Mouse (Mus musculus): ENCODE measurements around the gene Myo10. TPM values are rescaled to one million over a fixed set of nuclear protein-coding genes. Genes with fewer than 3 reads are reported as not detected.

Myo10 gene
- polyA plus RNA-seq, 1 experiment from 2014 or later = 47.2 TPM

- Histone ChIP-seq H3K27me3 (ENCODE audit: low read depth, poor library complexity, severe bottlenecking) (no peaks in the 10 kb centered on the region), H3K9me3 (replicated peaks) (no peaks in the 10 kb centered on the region), H3K27ac (peak overlapping the region; percentile 54), H3K4me1 (peaks cover 84% of the 10 kb centered on the region), H3K4me3 (no peak overlapping the region), H3K36me3 (peaks cover 11% of the 10 kb centered on the region)
- DNase-seq (ENCODE audit: low spot score) = no peak
- WGBS = 90% methylated on average over 17 of the region's 17 CpGs
Observed at GRCm38 (mm10) chr15:25674099-25674931, 52.0 kb downstream of the Myo10 start.

GRCm38 (mm10) chr15:25674932-25675250 lies 52.6 kb downstream of the Myo10 start:
- WGBS = 94% methylated on average over 4 of the region's 4 CpGs
- Histone ChIP-seq H3K4me1 (peaks cover 84% of the 10 kb centered on the region), H3K36me3 (peaks cover 11% of the 10 kb centered on the region), H3K4me3 (no peak overlapping the region), H3K27ac (no peak overlapping the region), H3K27me3 (ENCODE audit: low read depth, poor library complexity, severe bottlenecking) (no peaks in the 10 kb centered on the region), H3K9me3 (replicated peaks) (no peaks in the 10 kb centered on the region)
- DNase-seq (ENCODE audit: low spot score) = no peak

GRCm38 (mm10) chr15:25675359-25675758 lies 53.0 kb downstream of the Myo10 start:
- Histone ChIP-seq H3K27ac (0 out of 2 replicates have a peak overlapping the region, but pooled peaks have one; percentile 5), H3K4me3 (no peak overlapping the region), H3K36me3 (peaks cover 11% of the 10 kb centered on the region), H3K9me3 (replicated peaks) (no peaks in the 10 kb centered on the region), H3K27me3 (ENCODE audit: low read depth, poor library complexity, severe bottlenecking) (no peaks in the 10 kb centered on the region), H3K4me1 (peaks cover 84% of the 10 kb centered on the region)
- no peak for DNase-seq (ENCODE audit: low spot score)
- 94% methylated on average over 11 of the region's 11 CpGs for WGBS

- peaks cover 85% of the 10 kb centered on the region for H3K4me1 ChIP-seq
- no peaks in the 10 kb centered on the region for H3K9me3 ChIP-seq (replicated peaks)
- H3K4me3 ChIP-seq = no peak overlapping the region
- peaks cover 11% of the 10 kb centered on the region for H3K36me3 ChIP-seq
- WGBS = 81% methylated on average over 13 of the region's 13 CpGs
- H3K27ac ChIP-seq = 0 out of 2 replicates have a peak overlapping the region, but pooled peaks have one; percentile 17
- no peak for DNase-seq (ENCODE audit: low spot score)
- no peaks in the 10 kb centered on the region for H3K27me3 ChIP-seq (ENCODE audit: low read depth, poor library complexity, severe bottlenecking)
Observed at GRCm38 (mm10) chr15:25676056-25676785, 53.9 kb downstream of the Myo10 start.

- WGBS = 71% methylated on average over 3 of the region's 3 CpGs
Observed at GRCm38 (mm10) chr15:25679081-25679480, 56.8 kb downstream of the Myo10 start.

GRCm38 (mm10) chr15:25679616-25680015 lies 57.3 kb downstream of the Myo10 start:
- H3K27ac ChIP-seq = no peak overlapping the region
- no peak for DNase-seq (ENCODE audit: low spot score)
- 71% methylated on average over 4 of the region's 4 CpGs for WGBS
- H3K9me3 ChIP-seq (replicated peaks) = no peaks in the 10 kb centered on the region
- H3K4me3 ChIP-seq = no peak overlapping the region
- peaks cover 8% of the 10 kb centered on the region for H3K36me3 ChIP-seq
- peaks cover 67% of the 10 kb centered on the region for H3K4me1 ChIP-seq
- H3K27me3 ChIP-seq (ENCODE audit: low read depth, poor library complexity, severe bottlenecking) = no peaks in the 10 kb centered on the region

More at GRCm38 (mm10) chr15:25679081-25679480, 56.8 kb downstream of the Myo10 start:
- Histone ChIP-seq H3K9me3 (replicated peaks) (no peaks in the 10 kb centered on the region), H3K4me1 (peaks cover 67% of the 10 kb centered on the region), H3K27ac (no peak overlapping the region), H3K4me3 (no peak overlapping the region), H3K36me3 (peaks cover 11% of the 10 kb centered on the region), H3K27me3 (ENCODE audit: low read depth, poor library complexity, severe bottlenecking) (no peaks in the 10 kb centered on the region)
- no peak for DNase-seq (ENCODE audit: low spot score)

- Histone ChIP-seq H3K27ac (peak overlapping the region; percentile 26; the same call in 1 of the 2 replicates), H3K9me3 (replicated peaks) (no peaks in the 10 kb centered on the region), H3K4me1 (peaks cover 66% of the 10 kb centered on the region), H3K4me3 (no peak overlapping the region), H3K27me3 (ENCODE audit: low read depth, poor library complexity, severe bottlenecking) (no peaks in the 10 kb centered on the region), H3K36me3 (peaks cover 3% of the 10 kb centered on the region)
- DNase-seq (ENCODE audit: low spot score) = no peak
- WGBS = 46% methylated on average over 10 of the region's 10 CpGs
Observed at GRCm38 (mm10) chr15:25680269-25680818, 58.0 kb downstream of the Myo10 start.

GRCm38 (mm10) chr15:25682953-25683507 lies 60.7 kb downstream of the Myo10 start:
- 0 out of 2 replicates have a peak overlapping the region, but pooled peaks have one; percentile 0 for H3K27ac ChIP-seq
- peaks cover 6% of the 10 kb centered on the region; the same call in 1 of the 2 replicates for H3K36me3 ChIP-seq
- WGBS = 64% methylated on average over 13 of the region's 13 CpGs
- H3K4me3 ChIP-seq = no peak overlapping the region
- H3K27me3 ChIP-seq (ENCODE audit: low read depth, poor library complexity, severe bottlenecking) = no peaks in the 10 kb centered on the region
- DNase-seq (ENCODE audit: low spot score) = no peak
- H3K9me3 ChIP-seq (replicated peaks) = no peaks in the 10 kb centered on the region
- H3K4me1 ChIP-seq = peaks cover 39% of the 10 kb centered on the region

GRCm38 (mm10) chr15:25685186-25685585 lies 62.9 kb downstream of the Myo10 start:
- Histone ChIP-seq H3K9me3 (replicated peaks) (no peaks in the 10 kb centered on the region), H3K27ac (no peak overlapping the region), H3K4me1 (peaks cover 32% of the 10 kb centered on the region), H3K36me3 (peaks cover 6% of the 10 kb centered on the region; the same call in 1 of the 2 replicates), H3K4me3 (no peak overlapping the region), H3K27me3 (ENCODE audit: low read depth, poor library complexity, severe bottlenecking) (no peaks in the 10 kb centered on the region)
- WGBS = 71% methylated on average over 9 of the region's 9 CpGs
- no peak for DNase-seq (ENCODE audit: low spot score)

- Histone ChIP-seq H3K36me3 (peaks cover 6% of the 10 kb centered on the region; the same call in 1 of the 2 replicates), H3K9me3 (replicated peaks) (no peaks in the 10 kb centered on the region), H3K27me3 (ENCODE audit: low read depth, poor library complexity, severe bottlenecking) (no peaks in the 10 kb centered on the region), H3K27ac (no peak overlapping the region), H3K4me1 (peaks cover 36% of the 10 kb centered on the region), H3K4me3 (no peak overlapping the region)
- DNase-seq (ENCODE audit: low spot score) = no peak
- WGBS = 69% methylated on average over 9 of the region's 9 CpGs
Observed at GRCm38 (mm10) chr15:25688424-25689283, 66.3 kb downstream of the Myo10 start.

GRCm38 (mm10) chr15:25689477-25689876 lies 67.2 kb downstream of the Myo10 start:
- WGBS = 86% methylated on average over 8 of the region's 8 CpGs
- no peak overlapping the region for H3K27ac ChIP-seq
- no peaks in the 10 kb centered on the region for H3K27me3 ChIP-seq (ENCODE audit: low read depth, poor library complexity, severe bottlenecking)
- peaks cover 15% of the 10 kb centered on the region; the same call in 1 of the 2 replicates for H3K36me3 ChIP-seq
- peaks cover 40% of the 10 kb centered on the region for H3K4me1 ChIP-seq
- no peaks in the 10 kb centered on the region for H3K9me3 ChIP-seq (replicated peaks)
- no peak overlapping the region for H3K4me3 ChIP-seq
- DNase-seq (ENCODE audit: low spot score) = no peak
